Mouse (Mus musculus) CD4-positive, CD25-positive, alpha-beta regulatory T cell, adult 4 months (primary cell): Measurements from ENCODE around the gene Catsperg1. TPM values are rescaled to one million over a fixed set of nuclear protein-coding genes. Genes with fewer than 3 reads are reported as not detected.
"Not testable (repeated sequence)": the region's sequence is repeated elsewhere in the genome, so short reads cannot be mapped to it uniquely, and the experiment has no call there.

Source experiments
- ATAC-seq: one replicate; pipeline ENCODE4 v1.8.0; 2017
- polyA plus RNA-seq, 2 experiments: library from polyadenylated mRNA; unstranded; fragments of 100-300 nt; shearing (Covaris generic); gene quantifications; one replicate each; pipeline ENCODE4 v1.2.1; 2017

Catsperg1 gene
- under 1 TPM; 0.44 to 0.56 TPM for polyA plus RNA-seq

DNA sequence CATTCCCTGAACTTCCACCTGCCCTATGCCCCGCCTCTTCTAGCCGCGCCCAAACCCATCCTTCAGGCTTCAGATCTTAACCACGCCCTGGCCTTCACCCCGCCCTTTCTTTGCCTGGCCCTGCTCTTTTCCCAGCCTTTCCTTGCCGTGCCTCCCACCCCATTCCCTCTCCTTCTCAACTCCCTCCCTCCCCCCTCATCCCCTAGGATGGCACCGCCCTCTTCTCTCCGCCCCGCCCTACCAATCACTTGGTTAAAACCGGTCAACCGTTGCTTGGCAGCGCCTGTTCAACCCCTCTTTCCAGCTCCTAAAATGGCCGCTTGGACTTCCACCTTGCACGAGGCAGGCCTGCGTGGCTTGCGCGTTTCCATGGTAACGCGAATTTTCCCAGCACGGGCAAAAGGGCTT lies at the start of gene Catsperg1:
Catsperg1 (minus strand) TSS at position 361 of the 408 bp plus-strand sequence.
- no peak for ATAC-seq

DNA sequence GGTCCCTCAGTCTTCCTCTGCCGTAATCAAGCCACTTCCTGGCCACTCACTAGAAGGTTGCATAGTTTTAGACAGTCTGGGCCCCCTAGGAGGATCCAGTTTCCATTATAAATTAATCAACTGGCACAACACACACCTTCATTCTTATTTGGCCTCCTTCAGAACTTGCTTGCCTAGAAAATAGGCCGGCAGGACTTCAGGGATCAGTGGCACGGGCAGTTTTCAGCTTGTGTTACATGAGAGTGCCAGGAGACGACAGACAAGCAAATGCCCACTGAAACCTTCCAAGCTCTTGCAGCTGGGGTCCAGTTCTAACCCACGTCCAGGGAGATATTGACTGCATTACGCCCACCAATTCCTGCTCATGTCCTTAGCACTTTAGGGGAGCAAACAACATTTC lies 48.3 kb upstream of the Catsperg1 start:
- no peak for ATAC-seq

DNA sequence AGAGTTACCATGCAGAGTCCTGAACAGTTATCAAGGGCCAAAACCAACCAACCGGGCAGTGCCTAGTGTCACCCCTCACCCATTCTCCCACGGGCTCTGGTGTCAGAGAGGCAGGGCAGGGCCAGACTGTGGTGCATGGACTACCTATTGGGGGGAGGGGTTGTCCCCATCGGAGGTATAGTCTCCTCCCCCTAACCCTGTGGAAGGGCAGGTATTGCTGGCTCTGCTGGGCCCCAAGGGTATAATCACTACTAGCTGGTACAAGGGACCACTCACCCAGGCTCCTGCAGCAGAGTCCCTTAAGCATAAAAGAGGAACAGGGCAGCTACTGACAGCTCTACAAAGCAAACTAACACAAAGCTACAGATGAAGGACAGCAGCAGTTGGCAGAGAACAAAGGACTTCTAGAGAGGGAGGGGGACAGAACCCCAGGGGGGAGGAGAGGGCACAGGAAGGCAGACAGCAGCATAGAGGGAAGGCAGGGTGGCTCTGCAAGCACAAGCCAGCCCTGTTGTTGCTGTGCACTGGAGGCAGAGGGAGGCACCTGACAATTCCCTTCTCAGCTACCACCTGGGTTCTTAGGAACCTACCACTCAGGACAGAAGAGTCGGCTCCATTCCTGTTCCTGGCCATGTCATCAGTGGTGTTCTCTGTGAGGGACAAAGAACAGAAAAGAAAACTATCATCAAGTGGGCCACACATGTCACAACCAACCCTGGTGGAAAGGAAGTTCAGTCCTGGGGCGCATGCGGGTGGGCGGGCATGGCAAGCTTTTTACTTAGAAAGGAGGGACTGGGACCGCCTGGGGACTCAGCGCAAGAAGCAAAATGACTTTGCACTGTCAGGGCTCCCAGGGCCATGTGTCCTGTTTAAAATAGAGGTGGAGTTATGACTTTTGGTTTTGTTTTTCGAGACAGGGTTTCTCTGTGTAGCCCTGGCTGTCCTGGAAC lies 46.2 kb upstream of the Catsperg1 start:
- no peak for ATAC-seq

DNA sequence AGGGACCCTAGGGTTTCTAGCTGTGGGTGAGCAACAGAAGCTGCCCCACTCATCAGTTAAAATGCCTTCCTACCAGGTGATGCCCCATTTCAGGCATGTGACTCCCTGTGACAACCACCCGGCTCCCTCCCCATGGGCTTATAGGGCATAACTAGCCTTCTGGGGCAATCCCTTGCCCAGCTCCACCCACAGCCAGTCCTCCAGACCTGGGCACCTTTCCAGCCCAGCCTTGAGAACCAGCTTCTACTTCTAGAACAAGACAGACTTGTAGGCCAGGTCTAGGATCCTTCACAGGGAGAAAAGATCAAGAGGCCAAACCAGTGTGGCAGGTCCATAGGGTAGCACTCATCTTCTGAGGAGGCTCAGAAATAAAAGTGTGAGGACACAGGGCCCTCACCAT lies 43.5 kb upstream of the Catsperg1 start:
- no peak for ATAC-seq

DNA sequence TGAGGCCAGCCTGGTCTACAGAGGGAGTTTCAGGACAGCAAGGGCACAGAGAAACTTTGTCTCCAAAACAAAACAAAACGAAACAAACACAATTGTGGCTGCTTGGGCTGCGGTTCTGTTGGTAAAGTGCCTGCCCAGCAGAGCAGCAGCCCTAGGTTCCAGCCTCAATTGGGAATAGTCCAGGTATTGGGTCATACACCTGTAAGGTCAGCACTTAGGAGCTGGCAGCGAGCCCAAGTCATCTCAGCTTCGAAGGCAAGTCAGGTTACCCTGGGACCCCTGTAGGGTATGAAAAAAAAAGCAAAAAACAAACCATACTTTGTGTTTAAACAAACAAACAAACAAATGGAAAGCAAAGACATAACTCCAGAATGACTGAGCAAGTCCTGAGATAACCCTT lies 42.0 kb upstream of the Catsperg1 start:
- no peak for ATAC-seq

DNA sequence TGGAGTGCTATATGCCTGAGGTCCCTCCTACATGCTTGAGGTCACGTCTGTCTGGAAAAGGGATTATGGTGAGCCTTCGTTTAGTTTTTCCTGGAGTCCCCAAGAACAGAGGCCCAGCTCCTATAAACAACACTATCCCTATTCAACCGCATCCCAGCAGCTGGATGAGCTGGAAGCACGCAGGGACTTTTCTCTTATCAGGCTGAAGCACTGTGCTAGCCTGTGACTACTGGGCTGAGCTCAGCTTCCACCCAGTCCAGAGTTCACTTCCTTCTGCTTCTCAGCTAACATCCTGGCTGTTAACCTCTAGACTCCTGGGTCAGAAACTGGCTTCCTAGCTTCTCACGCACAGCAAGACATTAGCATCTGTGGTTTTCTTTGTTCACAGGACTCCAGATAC lies 40.0 kb upstream of the Catsperg1 start:
- no peak for ATAC-seq

DNA sequence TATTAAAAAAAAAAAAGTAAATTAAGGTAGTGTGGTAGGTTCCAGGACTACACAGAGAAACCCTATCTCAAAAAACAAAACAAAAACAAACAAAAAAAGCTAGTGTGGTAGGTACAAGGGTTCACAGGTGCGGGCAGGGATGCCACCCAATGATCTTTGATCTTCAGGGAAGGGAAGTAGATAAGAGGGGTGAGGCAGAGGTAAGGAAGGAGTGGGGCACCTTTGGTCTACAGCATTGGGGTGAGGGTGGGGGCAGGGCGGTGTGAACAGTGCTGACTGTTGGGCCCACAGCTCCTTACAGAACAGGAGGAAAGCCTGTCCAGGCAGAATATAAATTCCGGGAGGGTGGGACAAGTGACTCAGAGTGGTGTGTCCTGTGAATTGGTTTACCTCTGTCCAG lies 37.3 kb upstream of the Catsperg1 start:
- ATAC-seq: peak; percentile 47

DNA sequence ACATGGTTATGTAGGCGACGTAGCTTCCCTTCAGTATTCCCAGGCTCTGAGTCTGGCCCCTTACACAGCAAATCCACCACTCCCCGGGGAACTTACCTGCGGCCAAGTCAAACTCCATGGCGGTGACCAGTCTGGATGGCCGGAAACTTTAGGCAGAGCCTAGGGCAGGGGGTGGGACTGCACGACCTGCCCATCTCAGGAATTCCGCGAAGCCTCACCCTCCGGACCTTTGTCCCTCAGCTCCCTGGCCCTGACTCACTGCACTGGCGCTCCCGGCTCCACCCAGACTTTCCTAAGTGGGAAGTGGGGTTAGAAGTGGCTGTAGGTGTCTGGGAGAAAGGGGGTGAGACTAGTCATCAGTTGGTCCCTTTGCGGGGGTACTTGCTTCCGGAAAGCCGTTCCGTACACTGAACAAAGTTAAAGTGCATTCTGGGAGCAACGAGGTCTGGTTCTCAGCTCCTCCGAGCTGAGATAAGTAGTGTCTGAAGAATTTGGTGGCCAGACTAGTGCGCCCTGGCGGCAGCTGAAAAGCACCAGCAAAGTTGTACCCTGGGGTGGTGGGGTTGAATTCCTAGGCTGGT lies 34.5 kb upstream of the Catsperg1 start, which contains the start of gene 2200002D01Rik:
2200002D01Rik (minus strand) TSS at position 206 of the 581 bp plus-strand sequence.
- ATAC-seq: no peak

DNA sequence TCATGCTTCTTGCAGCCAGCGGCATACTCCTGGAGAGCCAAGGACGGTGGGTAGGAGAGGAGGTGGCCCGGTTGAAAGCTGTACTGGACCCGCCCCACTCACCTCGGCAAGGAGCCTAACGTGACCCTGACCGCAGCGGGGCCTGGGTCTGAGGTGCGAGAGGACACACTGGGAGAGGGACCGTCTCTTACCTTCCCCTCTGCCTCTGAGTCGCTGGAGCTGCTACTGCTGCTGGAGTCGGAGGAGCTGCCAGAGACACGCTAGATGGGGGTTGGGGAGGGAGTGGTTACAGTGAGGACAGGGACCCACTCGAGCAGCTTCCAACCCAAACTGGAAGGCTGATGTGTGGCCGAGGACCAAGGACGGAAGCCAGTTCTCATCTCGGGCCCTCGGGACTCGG lies 33.9 kb upstream of the Catsperg1 start:
- peak; percentile 22 for ATAC-seq

DNA sequence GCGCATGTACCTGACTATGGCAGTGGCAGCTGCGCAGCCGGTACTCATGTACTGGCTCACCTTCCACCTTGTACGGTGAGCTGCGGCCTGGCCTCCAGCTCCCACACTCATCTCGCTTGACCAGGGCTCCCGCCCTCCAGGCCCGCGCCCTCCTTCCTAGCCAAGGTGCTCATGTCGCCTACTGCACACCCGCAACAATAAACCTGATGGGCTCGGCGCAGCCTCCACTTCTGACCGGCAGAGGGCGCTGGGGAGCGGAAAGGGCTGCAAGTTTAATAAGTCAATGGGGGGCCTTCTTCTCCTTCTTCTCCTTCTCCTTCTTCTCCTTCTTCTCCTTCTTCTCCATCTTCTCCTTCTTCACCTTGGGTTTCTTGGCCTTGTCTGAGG lies 33.5 kb upstream of the Catsperg1 start:
- peak; percentile 55 for ATAC-seq

DNA sequence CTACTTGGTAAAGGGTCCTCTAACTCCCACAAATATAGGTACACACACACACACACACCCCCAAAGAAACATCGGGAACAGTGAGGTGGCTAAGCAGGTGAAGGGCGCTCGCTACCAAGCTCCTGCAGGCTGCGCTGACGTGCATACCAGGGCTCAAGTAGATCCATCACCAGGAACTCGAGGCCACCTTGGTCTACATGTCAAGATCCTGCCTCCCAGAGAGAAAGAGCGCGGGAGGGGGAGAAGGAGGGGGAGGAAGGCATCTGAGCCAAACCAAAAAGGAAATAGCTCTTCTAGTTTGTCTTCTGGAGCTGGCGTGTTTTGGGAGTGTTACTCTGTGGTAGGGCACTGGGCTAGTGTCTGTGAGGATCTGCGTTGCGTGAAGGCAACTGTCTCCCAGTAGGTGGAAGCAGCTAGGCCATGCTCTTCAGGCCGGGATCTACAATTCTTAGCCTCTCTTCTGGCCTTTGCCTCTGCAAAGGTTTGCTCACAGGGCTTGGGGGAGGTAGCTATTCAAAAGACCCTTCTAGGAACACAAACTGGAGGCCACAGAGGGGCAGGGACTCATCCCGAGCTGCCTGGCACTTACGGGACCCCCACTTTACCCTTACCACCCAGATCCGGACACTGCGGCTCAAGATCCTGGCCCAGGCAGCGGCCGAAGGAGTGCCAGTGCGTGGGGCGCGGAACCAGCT lies 32.9 kb upstream of the Catsperg1 start:
- ATAC-seq: no peak

DNA sequence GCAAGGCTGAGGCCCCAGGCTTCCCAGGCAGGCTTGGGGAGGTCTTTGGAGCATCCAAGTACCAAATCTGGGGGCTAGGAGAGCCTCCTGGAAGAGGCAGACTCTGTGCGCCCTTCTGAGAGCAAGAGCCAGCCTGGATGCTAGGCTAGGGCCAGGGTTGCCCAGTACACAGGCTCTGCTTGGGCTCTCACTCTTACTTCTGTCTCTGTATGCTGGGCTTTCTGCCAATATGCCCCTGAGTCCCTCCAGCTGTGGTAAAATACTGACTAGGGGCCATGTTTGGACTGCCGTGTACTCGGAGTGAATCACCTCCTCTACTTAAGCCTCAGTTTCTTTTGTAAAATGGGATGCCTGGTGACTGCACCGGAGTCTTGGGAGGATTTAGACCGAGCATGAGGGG lies 32.2 kb upstream of the Catsperg1 start:
- no peak for ATAC-seq

DNA sequence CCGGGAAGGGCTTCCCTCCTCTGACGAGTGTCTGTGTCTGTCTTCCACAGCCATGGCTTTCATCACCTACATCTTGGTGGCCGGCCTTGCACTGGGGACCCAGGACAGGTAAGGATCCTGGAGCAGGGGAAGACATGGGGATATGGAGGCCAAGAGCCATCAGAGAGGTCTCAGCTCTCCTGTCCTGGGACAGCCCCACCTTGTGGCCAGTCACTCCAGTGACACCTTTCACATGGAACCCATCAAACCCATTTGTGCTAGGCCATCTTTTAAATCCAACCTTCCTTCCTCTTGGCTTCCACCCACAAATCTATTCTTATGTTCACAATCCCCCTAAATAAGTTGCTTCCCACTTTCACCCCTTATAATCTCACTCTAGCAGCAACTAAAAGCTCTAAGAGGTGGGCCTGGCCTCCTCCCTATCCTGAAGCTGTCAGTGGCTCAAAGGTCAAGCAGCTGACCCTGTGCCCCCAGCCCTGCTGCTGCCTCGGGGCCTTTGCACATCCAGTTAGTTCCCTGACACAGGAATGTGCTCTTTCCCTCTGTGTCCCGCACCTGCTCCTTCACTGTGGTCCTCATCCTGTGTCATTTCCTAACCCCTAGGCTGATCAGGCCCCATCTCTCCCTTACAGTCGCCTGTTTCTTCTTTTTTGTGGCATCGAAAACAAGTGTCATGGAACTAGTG lies 31.0 kb upstream of the Catsperg1 start:
- peak; percentile 74 for ATAC-seq

DNA sequence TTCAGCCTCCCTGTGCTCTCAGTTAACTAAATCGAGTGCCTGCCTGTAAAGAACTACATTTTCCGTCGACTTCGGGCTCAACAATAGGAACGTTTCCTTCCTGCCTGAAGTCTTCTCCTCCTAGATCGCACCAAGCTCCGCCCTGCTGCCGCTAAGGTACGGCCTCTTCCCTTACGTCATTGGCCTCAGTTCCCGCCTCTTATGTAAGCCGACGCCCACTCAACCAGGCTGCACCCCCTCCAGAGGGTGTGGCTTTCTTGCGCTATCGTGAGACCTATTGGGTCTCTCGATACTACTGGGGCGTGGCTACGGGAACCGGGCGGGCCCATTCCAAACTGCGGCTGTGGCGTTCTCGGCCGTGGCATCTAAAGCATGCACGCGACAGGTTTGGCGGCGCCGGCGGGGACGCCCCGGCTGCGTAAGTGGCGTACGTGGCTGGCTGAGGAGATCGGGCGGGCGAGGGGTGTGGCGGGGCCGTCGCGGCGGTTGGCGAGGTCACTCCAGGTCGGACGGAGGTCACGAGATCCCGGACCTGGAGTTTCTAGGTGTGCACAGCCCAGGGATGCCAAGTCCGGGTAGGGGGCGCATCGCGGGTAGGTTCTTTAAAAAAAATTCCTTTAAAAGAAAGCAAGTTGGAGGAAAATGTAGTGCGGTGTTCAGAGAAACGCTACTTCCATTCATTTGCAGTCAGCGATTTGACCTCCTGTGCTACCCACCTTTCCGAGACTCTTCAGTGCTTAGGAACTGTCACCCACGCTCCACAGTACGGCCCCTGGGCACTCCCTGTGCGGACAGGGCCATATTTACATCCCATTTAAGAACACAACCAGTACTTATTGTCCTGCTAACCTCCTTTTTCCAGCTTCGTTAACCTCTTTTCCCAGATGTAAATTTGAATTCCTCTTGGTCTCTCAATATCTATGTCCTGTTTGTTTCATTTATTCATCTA lies 24.5 kb upstream of the Catsperg1 start, which contains the start of gene Yif1b:
Yif1b (plus strand) TSS at position 311 of the 949 bp plus-strand sequence.
- ATAC-seq: peak; percentile 99

DNA sequence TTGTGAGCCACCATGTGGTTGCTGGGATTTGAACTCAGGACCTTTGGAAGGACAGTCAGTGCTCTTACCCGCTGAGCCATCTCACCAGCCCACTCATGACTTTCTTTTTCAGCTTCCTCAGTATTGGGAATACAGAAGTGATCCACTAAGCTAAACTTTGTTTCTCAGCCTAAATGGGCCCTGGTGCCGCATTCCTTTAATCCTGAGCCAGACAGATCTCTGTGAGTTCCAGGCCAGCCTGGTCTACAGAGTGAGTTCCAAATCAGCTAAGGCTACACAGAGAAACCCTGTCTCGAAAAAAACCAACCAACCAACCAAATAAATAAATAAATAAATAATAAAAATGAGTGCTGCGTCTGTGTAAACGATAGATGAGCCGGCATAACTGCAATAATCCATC lies 23.8 kb upstream of the Catsperg1 start:
- ATAC-seq: not testable (repeated sequence)

DNA sequence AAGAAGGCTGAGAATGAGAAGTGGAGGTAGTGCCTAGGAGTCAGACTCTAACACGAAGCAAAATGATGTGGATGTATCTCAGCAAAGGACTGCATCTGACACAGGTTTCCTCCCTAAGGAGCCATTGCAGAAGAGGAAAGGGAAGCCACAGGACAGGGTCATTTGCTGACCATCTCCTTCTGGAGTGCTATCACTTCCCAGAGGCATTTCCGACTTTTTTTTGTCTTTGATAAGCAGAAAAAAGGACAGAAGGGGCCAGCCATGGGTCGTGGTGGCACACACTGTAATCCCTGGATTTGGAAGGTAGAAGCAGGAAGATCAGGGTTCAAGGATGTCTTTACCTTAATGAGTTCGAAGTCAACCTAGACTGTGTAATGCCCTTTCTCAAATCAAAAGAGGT lies 22.8 kb upstream of the Catsperg1 start:
- no peak for ATAC-seq

DNA sequence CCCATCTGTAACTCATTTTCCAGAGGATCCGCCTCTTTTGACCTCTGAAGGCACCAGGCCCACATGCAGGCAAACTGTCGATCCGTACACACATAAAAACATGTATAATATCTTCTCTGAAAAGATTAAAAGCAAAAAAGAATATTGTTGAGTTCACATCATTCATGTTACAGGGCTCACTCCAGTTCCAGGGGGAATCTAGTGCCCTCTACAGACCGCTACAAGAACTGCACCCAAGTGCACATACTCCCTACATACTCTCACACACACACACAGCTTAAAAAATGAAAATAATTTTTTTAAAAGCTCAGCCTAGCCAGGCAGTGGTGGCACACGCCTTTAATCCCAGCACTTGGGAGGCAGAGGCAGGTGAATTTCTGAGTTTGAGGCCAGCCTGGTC lies 20.8 kb upstream of the Catsperg1 start:
- no peak for ATAC-seq

DNA sequence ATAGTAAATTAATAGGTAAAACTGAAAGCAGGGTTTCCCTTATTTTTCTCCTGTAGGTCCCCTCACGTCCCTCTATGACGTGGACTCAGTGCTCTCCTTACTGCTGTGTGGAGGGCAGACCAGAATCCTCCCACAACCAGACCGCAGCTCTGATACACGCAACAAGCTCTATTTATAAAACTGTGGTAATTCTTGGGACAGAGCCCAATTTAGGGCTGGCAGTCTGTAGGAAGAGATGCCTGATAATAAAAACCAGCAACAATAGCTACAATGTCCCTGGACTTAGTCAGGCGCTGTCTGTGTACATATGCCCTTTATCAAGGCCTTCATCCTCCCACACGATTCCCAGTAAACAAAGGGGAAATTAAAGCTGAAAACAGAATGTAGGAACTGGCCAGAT lies 19.9 kb upstream of the Catsperg1 start:
- no peak for ATAC-seq

DNA sequence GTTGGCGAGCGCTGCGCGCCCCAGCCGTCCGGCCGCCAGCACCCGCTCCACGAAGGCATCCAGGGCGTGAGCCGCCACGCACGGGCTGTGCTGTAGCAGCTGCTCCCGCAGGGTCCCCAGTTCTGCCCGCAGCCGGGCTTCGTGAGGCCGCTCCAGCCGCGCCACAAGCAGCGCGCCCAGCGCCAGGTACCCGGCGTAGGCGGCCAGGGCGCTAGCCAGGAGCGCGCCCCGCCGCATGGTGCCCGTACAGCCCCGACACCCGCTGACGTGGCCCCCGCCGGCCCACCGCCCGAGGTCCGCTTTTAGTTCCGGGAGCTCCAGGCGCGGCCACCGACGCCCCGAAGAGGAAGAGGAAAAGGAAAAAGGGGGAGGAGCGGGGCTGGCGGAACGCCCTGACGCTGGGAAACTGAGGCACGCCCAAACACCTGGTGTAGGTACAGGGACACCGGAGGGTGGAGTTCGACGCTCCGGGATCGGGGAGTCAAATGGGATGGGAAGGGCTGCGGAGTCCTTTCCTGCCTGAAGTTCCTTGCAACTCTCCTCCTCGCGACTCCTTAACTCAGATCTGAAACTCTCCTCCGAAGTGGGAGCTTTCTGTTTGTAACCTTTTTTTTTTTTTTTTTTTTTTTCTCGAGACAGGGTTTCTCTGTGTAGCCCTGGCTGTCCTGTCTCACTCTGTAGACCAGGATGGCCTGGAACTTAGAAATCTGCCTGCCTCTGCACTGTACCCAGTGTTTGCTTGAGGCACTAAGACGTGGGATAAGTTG lies 18.6 kb upstream of the Catsperg1 start, which contains the start of gene Kcnk6:
Kcnk6 (minus strand) TSS at position 269 of the 767 bp plus-strand sequence.
- ATAC-seq: peak; percentile 62

DNA sequence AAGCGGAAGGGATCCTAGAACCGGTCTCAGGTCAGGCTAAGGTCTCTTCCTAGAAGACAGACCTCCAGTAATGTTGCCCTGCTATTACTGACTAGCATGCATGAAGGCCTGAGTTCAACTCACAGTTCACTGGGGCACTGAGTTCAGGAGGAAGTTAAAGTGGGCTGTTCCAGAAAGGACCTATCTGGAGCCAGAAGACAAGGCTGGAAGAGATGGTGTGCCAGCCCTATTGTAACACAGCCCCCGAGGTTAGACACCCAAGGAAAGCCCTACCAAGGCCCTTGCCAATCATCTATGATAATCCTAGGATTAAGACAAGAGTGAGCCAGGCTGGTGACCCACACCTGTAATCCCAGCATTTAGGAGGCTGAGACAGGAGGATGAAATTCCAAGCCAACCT lies 17.7 kb upstream of the Catsperg1 start:
- no peak for ATAC-seq

DNA sequence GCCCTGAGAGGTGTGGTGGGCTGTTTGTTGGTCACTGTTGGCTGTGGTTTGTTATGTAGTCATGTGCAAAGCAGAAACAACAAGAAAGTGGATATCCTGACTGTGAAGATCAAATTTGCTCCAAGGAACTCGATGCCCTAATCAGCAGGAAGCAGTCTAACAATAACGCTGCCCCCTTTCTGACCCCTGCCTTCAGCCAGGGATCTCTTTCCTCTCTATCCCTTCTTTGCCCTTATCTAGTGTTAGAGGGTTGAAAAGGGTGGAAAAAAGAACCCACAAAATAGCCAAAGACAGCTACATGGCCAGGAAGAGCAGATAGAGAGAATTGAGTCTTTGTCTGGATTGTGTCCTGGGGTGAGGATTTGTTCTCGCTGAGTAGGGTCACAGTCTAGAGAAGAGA lies 16.7 kb upstream of the Catsperg1 start:
- no peak for ATAC-seq
